Comparison of ENCODE assay signal across 21 mouse cellular contexts in the genomic region with DNA sequence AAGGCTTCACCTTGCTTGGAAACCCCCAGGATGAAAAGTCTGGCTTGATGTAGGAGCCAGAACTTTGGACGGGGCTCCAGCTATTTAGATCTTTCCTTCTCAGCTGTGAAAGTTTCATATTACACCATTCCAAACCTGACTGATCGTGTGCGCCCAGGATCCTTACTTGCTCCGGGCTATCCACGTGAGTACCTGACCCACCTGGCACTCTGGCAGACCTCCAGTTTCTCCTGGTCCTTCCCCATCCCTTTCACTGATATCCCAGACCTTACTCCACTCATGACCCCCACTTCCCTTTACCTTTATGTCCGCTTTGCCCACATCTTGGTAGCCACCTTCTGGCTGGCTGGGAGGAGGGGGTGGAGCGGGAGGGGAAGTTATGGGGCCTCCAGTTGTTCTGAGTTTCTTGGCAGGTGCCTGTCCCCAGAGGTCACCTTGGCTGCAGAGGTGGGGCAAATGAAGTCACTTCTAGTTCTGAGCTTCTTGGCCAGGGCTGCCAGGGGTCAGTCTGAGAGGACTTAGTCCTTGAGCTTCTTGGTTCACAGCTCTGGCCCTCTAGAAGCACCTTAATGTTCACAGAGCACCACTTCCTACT. TPM values are rescaled to one million over a fixed set of nuclear protein-coding genes. Genes with fewer than 3 reads are reported as not detected.
DNase-seq lines count a peak whose midpoint lies in the region; ATAC-seq lines count a peak whose summit lies in the region.
"Had no signal": no experiment of that assay in that cellular context is flagged by ENCODE, and none has a peak within 500 bp of the region (broad histone marks: within the 10 kb centered on the region; RNA-seq: fewer than 3 reads in every experiment).

No protein-coding gene starts in this region.

- WGBS in kidney, embryonic 14.5 days: 54% methylated on average over 7 of the region's 7 CpGs

- peak; percentile 44 to 58 for DNase-seq in cerebellum, postnatal 10 days
- no peak for DNase-seq in cerebellum, adult 11-12 months
- peak; percentile 88 for DNase-seq in kidney, adult 11 months
- peak; percentile 58 to 70 for DNase-seq in kidney, postnatal 4 days
- no peak for DNase-seq in frontal cortex, postnatal 14 days (ENCODE audit: low spot score in 2 of 2)
- DNase-seq in urinary bladder, postnatal 4 days (ENCODE audit: low spot score in 2 of 2): no peak
- DNase-seq: adrenal gland, postnatal 25 days; B cell, adult 2 months; forebrain, postnatal 0 days; gastrocnemius, postnatal 10 days; heart, postnatal 10 days; right cerebral cortex, postnatal 25 days; thymus, postnatal 25 days had no signal

- peak overlapping the region; percentile 6; the same call in 1 of the 2 replicates for H3K27ac ChIP-seq in kidney, embryonic 14.5 days (ENCODE audit: low read depth, low read length)
- H3K27ac ChIP-seq: embryonic facial prominence, embryonic 13.5 days; hindbrain, embryonic 13.5 days; limb, embryonic 13.5 days; liver, embryonic 15.5 days had no signal

- H3K9me3 ChIP-seq in kidney, embryonic 14.5 days (ENCODE audit: control insufficient read depth, low read length): no peaks in the 10 kb centered on the region
- H3K9me3 ChIP-seq: embryonic facial prominence, embryonic 13.5 days; hindbrain, embryonic 13.5 days; limb, embryonic 13.5 days; liver, embryonic 15.5 days; megakaryocyte, embryonic 14.5 days had no signal

- H3K4me3 ChIP-seq in kidney, embryonic 14.5 days (ENCODE audit: low read length): no peak overlapping the region
- H3K4me3 ChIP-seq: embryonic facial prominence, embryonic 13.5 days; hindbrain, embryonic 13.5 days; limb, embryonic 13.5 days; liver, embryonic 15.5 days; megakaryocyte, embryonic 14.5 days had no signal

- H3K36me3 ChIP-seq in kidney, embryonic 14.5 days (ENCODE audit: control insufficient read depth, insufficient read depth, low read length): peaks cover 19% of the 10 kb centered on the region

- H3K4me2 ChIP-seq in kidney, embryonic 14.5 days (replicated peaks; ENCODE audit: low read depth, low read length): no peak overlapping the region
- H3K4me2 ChIP-seq: embryonic facial prominence, embryonic 13.5 days; hindbrain, embryonic 13.5 days; limb, embryonic 13.5 days; liver, embryonic 15.5 days had no signal

- peak; percentile 21; the same call in 1 of the 2 replicates for ATAC-seq in kidney, embryonic 14.5 days (ENCODE audit: low FRiP score, low TSS enrichment)
- ATAC-seq: forebrain, postnatal 0 days; lung, postnatal 0 days had no signal

- no peaks in the 10 kb centered on the region for H3K4me1 ChIP-seq in kidney, embryonic 14.5 days (ENCODE audit: control insufficient read depth, insufficient read depth, low read length)
- H3K4me1 ChIP-seq: embryonic facial prominence, embryonic 13.5 days; hindbrain, embryonic 13.5 days; liver, embryonic 15.5 days had no signal

- H3K9ac ChIP-seq in kidney, embryonic 14.5 days (ENCODE audit: low read depth, low read length): no peak overlapping the region
- H3K9ac ChIP-seq: embryonic facial prominence, embryonic 13.5 days; forebrain, postnatal 0 days; hindbrain, embryonic 13.5 days; limb, embryonic 13.5 days; liver, embryonic 15.5 days had no signal

- H3K27me3 ChIP-seq in kidney, embryonic 14.5 days (ENCODE audit: control insufficient read depth, insufficient read depth, low read length): no peaks in the 10 kb centered on the region
- H3K27me3 ChIP-seq: embryonic facial prominence, embryonic 13.5 days; hindbrain, embryonic 13.5 days; limb, embryonic 13.5 days; megakaryocyte, embryonic 14.5 days had no signal

RNA-seq across cellular contexts. Expression of a gene that starts 13.9 kb away (rescaled TPM):
- polyA plus RNA-seq in kidney, embryonic 14.5 days (2014; fragmentation: Nextera tagmentation; extraction: Ambion mirVana): 37.2 and 39.7 TPM in 2 replicates

RNA-seq across cellular contexts. Expression of a gene that starts 19.9 kb away (rescaled TPM):
- polyA plus RNA-seq in kidney, embryonic 14.5 days (2014; fragmentation: Nextera tagmentation; extraction: Ambion mirVana): 54.0 and 89.2 TPM in 2 replicates

RNA-seq across cellular contexts. Expression of a gene that starts 31.0 kb away (rescaled TPM):
- 0.89 TPM in 1 of 2 replicates, not detected in the other for polyA plus RNA-seq in kidney, embryonic 14.5 days (2014; fragmentation: Nextera tagmentation; extraction: Ambion mirVana)
- polyA plus RNA-seq: cortical plate, adult 2 months had no signal

Comparison
In these comparisons a context has a peak if more than half of its experiments do, and no peak if none do; other contexts are left out.
1. DNase-seq: peak in cerebellum, postnatal 10 days (2 of 2), kidney, adult 11 months (single experiment) and kidney, postnatal 4 days (2 of 2); none in cerebellum, adult 11-12 months (single experiment), frontal cortex, postnatal 14 days (0 of 2) and urinary bladder, postnatal 4 days (0 of 2).